Mouse (Mus musculus): ENCODE data around the gene Ccdc33. TPM values are rescaled to one million over a fixed set of nuclear protein-coding genes. Genes with fewer than 3 reads are reported as not detected.

Ccdc33 gene
- not detected for total RNA-seq (2023)

GRCm38 (mm10) chr9:58118671-58119070 is at the start of gene Ccdc33:
Gene Ccdc33, minus strand, starts transcription at chr9:58118823.

GRCm38 (mm10) chr9:58063531-58063930 is 55.1 kb downstream of the Ccdc33 start, which contains the start of gene Stra6:
Gene Stra6, plus strand, starts transcription at chr9:58063788.

GRCm38 (mm10) chr9:58005753-58006461 is 112.7 kb downstream of the Ccdc33 start, which contains the start of gene Cyp11a1:
Gene Cyp11a1, plus strand, starts transcription at chr9:58006411.

Other genes with a start within 250 kb of the Ccdc33 start
- 10 to 100 TPM; 57.9 to 68.5 TPM for gene Ubl7, start 207.8 kb downstream of the Ccdc33 start, total RNA-seq (2023)
- 10 to 100 TPM; 23.3 to 25.0 TPM for gene Sema7a, start 178.7 kb downstream of the Ccdc33 start, total RNA-seq (2023)
- 1 to 10 TPM; 2.1 to 3.0 TPM for gene Cyp11a1, start 112.4 kb downstream of the Ccdc33 start, total RNA-seq (2023)
- gene Stra6, start 55.0 kb downstream of the Ccdc33 start, total RNA-seq (2023) = not detected
- under 1 TPM in 1 of 2 experiments, not detected in 1; 0.37 TPM for gene Islr, start 85.5 kb upstream of the Ccdc33 start, total RNA-seq (2023)
- under 1 TPM; 0.11 to 0.22 TPM for gene Islr2, start 85.5 kb upstream of the Ccdc33 start, total RNA-seq (2023)
- gene Pml, start 131.0 kb upstream of the Ccdc33 start, total RNA-seq (2023) = 10 to 100 TPM; 41.8 to 43.1 TPM
- 10 to 100 TPM; 10.8 to 15.5 TPM for gene Stoml1, start 134.3 kb upstream of the Ccdc33 start, total RNA-seq (2023)
- not detected for gene Loxl1, start 194.4 kb upstream of the Ccdc33 start, total RNA-seq (2023)